Mouse (Mus musculus) liver, postnatal 0 days (tissue): Measurements from ENCODE around the gene Iqcn. TPM values are rescaled to one million over a fixed set of nuclear protein-coding genes. Genes with fewer than 3 reads are reported as not detected.
A peak's percentile ranks its signal among the peaks of the same experiment; 100 is the strongest.

ENCODE experiments used
- ATAC-seq: fragments of 200-750 bp; cut with Nextera tagmentation; 2 replicates; pipeline ENCODE4 v1.8.0; 2017; ENCODE audit warnings: mild to moderate bottlenecking, moderate library complexity
- DNase-seq: peaks from one replicate; pipeline ENCODE4 v3.0.0-alpha.2; 2016
- H3K27ac ChIP-seq: fragments of 300-500 bp; sonication (generic); 2 replicates; pipeline ENCODE4 v1.5.1; 2014; ENCODE audit warnings: antibody characterized with exemption, moderate library complexity, mild to moderate bottlenecking, low read depth
- H3K27me3 ChIP-seq: fragments of 300-500 bp; sonication (generic); 2 replicates; pipeline ENCODE4 v1.6.1; 2014; ENCODE audit warnings: low read length, control low read depth, mixed read lengths; ENCODE audit not compliant: insufficient read depth
- H3K36me3 ChIP-seq: fragments of 300-500 bp; sonication (generic); replicated peaks from 2 replicates; pipeline ENCODE4 v1.6.1; 2014; ENCODE audit warnings: mild to moderate bottlenecking, control low read depth, low read length, moderate library complexity, mixed read lengths; ENCODE audit not compliant: insufficient read depth
- H3K4me1 ChIP-seq: fragments of 300-500 bp; sonication (generic); 2 replicates; pipeline ENCODE4 v1.6.1; 2014; ENCODE audit warnings: antibody characterized with exemption, mild to moderate bottlenecking, control low read depth; ENCODE audit not compliant: insufficient read depth
- H3K4me2 ChIP-seq: fragments of 300-500 bp; sonication (generic); 2 replicates; pipeline ENCODE4 v1.6.1; 2014; ENCODE audit warnings: low read depth, mild to moderate bottlenecking, low read length, moderate library complexity, mixed read lengths
- H3K4me3 ChIP-seq: fragments of 300-500 bp; sonication (generic); 2 replicates; pipeline ENCODE4 v1.5.1; 2014; ENCODE audit warnings: low read depth, low read length
- H3K9ac ChIP-seq: fragments of 300-500 bp; sonication (generic); replicated peaks from 2 replicates; pipeline ENCODE4 v1.6.1; 2014; ENCODE audit warnings: mild to moderate bottlenecking, moderate library complexity
- H3K9me3 ChIP-seq: fragments of 300-500 bp; sonication (generic); 2 replicates; pipeline ENCODE4 v1.6.1; 2016; ENCODE audit warnings: mild to moderate bottlenecking, control low read depth, low read length, mixed read lengths
- CTCF ChIP-seq: sonication (generic); IDR thresholded peaks from 2 replicates; pipeline ENCODE4 v1.5.1; 2016; ENCODE audit warnings: antibody characterized with exemption, low read depth
- EP300 ChIP-seq: IDR thresholded peaks from 2 replicates; pipeline ENCODE4 v1.6.1; 2016; ENCODE audit warnings: antibody characterized with exemption, low read depth, mild to moderate bottlenecking
- WGBS: fragments of 180-500 bp; shearing (Covaris S2); extraction: QIAGEN DNeasy Blood & Tissue Kit; methylation state at CpG from one replicate; pipeline ENCODE4 v1.1.7; 2014; ENCODE audit not compliant: insufficient replicate concordance; 5-methylcytosine and 5-hydroxymethylcytosine counted together
- polyA plus RNA-seq: library from polyadenylated mRNA; unstranded; fragments of >200 nt; fragmentation: Nextera tagmentation; extraction: Ambion mirVana; gene quantifications from 2 replicates; pipeline ENCODE4 v1.2.1, GENCODE M21; 2015

Gene Iqcn
- polyA plus RNA-seq, 1 experiment from 2014 or later: not detected

DNA sequence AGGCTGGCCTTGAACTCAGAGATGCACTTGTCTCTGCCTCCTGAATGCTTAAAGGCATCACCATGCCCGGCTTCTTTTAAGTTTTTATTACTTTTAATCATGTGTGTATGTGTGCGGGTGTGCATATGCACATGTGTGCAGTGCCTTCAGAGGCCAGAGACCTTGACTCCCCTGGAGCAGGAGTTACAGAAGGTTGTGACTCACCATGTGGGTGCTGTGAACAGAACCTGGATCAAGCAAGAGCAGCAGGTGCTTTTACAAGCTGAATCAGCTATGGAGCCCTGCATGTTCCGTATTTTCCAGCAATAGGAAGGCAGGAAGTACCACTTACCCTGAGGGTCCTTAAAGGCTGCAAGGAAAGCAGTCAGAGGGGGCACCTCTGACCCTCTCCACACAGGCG, 12.0 kb upstream of the Iqcn start:
- H3K4me1 ChIP-seq: peaks cover 26% of the 10 kb centered on the region
- no peaks in the 10 kb centered on the region for H3K27me3 ChIP-seq
- H3K9ac ChIP-seq: no peak overlapping the region
- no peaks in the 10 kb centered on the region for H3K9me3 ChIP-seq
- DNase-seq (no peak), ATAC-seq (no peak)
- no peak overlapping the region for H3K27ac ChIP-seq
- no peaks in the 10 kb centered on the region for H3K36me3 ChIP-seq
- TF ChIP-seq CTCF (no peak), EP300 (no peak)
- no peak overlapping the region for H3K4me2 ChIP-seq
- 83% methylated on average over 4 of the region's 4 CpGs for WGBS
- no peak overlapping the region for H3K4me3 ChIP-seq

DNA sequence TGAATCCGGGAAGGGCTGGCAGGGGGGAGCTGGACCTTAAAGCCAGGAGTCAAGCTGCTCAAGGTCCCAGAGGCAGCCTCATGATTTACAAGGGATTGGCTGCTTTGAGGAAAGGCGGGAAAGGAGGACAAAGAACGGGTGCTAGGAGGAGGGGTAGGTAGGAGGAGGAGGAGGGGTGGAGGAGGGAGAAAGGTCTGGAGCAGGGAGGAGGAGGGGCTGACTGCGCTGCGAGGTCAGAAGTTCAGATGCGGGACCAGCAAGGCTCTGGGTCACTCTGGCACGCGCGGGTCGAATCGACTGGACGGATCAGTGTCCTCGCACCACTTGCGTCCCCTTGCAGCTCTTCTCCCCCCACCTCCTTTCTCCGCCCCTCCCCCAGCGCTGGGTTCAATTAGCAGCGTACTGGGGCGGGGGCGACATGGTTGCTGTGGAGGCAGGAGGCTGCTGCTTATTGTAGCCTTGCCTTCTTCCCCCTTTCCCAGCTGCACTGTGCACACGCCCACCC, 11.5 kb upstream of the Iqcn start:
- H3K9me3 ChIP-seq: no peaks in the 10 kb centered on the region
- peak overlapping the region; percentile 28; the same call in 1 of the 2 replicates for H3K4me2 ChIP-seq
- no peak for DNase-seq
- H3K36me3 ChIP-seq: no peaks in the 10 kb centered on the region
- no peaks in the 10 kb centered on the region for H3K27me3 ChIP-seq
- ATAC-seq: no peak
- no peak for TF ChIP-seq EP300
- TF ChIP-seq CTCF: no peak
- peaks cover 31% of the 10 kb centered on the region for H3K4me1 ChIP-seq
- H3K27ac ChIP-seq: no peak overlapping the region
- 16% methylated on average over 20 of the region's 20 CpGs for WGBS
- no peak overlapping the region for H3K9ac ChIP-seq
- no peak overlapping the region for H3K4me3 ChIP-seq

DNA sequence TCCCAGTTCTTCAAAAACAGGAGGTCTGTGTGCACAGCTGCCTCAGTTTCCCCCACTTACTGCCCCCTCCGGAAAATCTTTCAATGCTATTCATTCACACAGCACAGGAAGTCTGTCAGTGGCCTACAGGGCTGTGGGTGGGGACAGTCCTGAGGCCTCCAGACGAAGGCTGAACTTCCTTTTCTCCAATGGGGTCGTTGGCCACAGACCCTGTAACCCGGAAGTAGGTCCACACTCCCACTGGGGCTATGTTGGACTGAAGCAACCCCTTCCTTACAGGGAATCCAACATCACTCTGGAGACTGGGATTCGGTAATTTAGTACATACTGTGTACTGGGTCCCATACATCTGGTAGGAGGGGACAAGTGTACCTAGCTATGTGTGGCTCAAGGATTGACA, 9.6 kb upstream of the Iqcn start:
- WGBS: 30% methylated on average over 5 of the region's 5 CpGs

DNA sequence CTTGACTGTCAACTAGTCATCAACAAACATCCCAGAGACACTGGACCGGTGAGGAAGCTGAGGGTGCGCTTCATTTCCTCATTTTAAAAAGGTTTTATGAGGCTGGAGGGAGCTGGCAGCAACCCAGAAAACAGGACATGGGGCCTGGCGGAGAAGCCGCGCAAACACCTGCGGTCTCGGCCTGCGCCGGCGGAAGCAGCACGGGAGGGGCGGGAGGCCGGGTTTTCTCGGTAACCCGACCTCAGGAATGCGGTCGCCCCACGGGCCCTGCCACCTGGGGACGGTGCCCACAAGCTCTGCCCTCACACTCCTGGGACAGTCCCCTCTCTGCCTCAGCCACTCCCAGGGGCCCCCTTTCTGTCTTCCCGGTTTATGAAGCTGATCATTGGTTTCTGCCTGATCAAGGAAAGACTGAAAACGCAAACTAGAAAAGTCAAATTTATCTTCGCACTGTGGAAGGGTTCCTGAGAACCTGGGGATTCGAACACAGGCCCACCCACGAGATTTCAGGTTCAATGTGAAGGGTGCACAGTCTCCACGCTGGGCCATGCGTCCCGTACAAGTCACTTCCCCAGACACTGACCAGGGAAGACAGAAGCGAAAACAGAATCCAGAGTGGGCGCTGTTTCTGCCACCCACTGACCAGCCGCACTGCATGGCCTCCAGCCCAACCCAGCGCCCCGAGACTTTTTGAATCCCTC, 7.8 kb upstream of the Iqcn start:
- H3K27ac ChIP-seq: peak overlapping the region; percentile 99
- TF ChIP-seq EP300: peak; percentile 33; the same call in 1 of the 2 replicates
- TF ChIP-seq CTCF: 0 out of 2 replicates have a peak, but pooled peaks have one; percentile 5
- peaks cover 45% of the 10 kb centered on the region for H3K4me1 ChIP-seq
- H3K9ac ChIP-seq: peak overlapping the region; percentile 57
- WGBS: 15% methylated on average over 32 of the region's 32 CpGs
- H3K4me3 ChIP-seq: peak overlapping the region; percentile 5; the same call in 1 of the 2 replicates
- peak overlapping the region; percentile 65 for H3K4me2 ChIP-seq
- DNase-seq (peak; percentile 78), ATAC-seq (no peak)
- no peaks in the 10 kb centered on the region for H3K36me3 ChIP-seq
- H3K9me3 ChIP-seq: no peaks in the 10 kb centered on the region
- H3K27me3 ChIP-seq: no peaks in the 10 kb centered on the region

More for the DNA sequence above, 9.6 kb upstream of the Iqcn start:
- ATAC-seq: no peak
- Histone ChIP-seq H3K4me2 (no peak overlapping the region), H3K36me3 (no peaks in the 10 kb centered on the region), H3K4me1 (peaks cover 45% of the 10 kb centered on the region), H3K9me3 (no peaks in the 10 kb centered on the region), H3K27me3 (no peaks in the 10 kb centered on the region), H3K9ac (no peak overlapping the region), H3K27ac (no peak overlapping the region), H3K4me3 (no peak overlapping the region)
- TF ChIP-seq EP300: no peak
- TF ChIP-seq CTCF: no peak
- DNase-seq: no peak

DNA sequence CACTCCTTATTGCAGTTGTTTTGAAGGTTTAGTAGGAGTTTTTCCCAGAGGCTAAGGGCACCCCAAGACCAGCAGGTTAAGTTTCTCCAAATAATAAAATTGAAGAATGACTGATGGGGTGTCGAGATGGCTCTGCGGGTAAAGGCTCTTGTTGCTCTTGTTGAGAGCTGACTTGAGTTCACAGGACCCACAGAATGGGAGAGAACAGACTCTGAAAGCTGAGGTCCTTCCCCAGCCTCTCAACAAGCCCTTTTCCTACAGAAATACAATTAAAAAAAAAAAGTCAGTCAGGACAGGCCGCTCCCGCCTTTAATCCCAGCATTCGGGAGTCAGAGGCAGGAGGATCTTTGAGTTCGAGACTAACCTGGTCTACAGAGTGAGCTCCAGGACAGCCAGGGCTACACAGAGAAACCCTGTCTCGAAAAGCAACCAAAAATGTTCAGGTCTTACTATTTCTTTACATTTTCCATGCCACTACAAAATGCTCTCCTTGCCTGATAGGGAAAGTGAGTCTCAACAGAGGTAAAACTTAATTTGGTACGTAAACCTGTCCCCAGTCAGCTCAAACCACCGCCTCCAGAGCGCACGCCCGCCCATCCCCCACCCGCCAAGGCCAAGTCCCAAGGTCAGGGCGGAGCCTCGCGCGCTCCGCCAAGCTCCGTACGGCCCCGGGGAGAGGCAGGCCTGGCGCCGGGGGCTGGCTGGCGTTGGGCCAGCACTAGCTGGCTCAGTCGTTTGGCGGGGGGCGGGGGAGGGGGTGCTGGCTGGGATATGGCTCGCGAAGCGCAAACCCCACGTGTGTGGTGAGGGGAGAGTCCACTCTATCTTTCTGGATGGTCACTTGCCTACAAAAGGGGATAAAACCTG, 7.0 kb upstream of the Iqcn start:
- Histone ChIP-seq H3K27me3 (no peaks in the 10 kb centered on the region), H3K4me2 (peak overlapping the region; percentile 65), H3K4me1 (peaks cover 52% of the 10 kb centered on the region), H3K27ac (peak overlapping the region; percentile 99), H3K4me3 (peak overlapping the region; percentile 22), H3K36me3 (no peaks in the 10 kb centered on the region), H3K9me3 (no peaks in the 10 kb centered on the region), H3K9ac (peak overlapping the region; percentile 16)
- DNase-seq: peak; percentile 90
- TF ChIP-seq EP300 (peak; percentile 38; the same call in 1 of the 2 replicates), CTCF (no peak)
- peak; percentile 9; the same call in 1 of the 2 replicates for ATAC-seq
- 3% methylated on average over 31 of the region's 31 CpGs for WGBS

DNA sequence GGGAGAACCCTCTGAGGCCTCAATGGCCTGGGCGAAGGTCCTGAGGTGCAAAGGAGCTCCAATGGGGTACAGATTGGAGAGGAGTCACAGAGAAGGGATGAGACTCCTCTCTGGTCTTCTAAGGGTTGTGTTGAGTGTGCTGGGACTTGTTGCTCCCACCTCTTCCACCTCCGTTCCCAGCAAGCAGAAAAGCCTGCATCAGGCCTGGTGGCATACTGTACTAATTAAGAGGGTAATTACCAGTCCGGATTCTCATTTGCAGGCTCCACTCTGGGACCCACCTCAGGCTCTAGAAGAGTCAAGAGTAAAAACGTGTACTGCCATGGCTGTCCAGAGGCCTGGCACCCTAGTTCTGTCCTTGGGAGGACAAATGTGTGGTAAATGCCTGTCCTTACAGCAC, 6.3 kb upstream of the Iqcn start:
- no peaks in the 10 kb centered on the region for H3K27me3 ChIP-seq
- DNase-seq (no peak), ATAC-seq (no peak)
- peaks cover 54% of the 10 kb centered on the region for H3K4me1 ChIP-seq
- H3K9ac ChIP-seq: peak overlapping the region; percentile 16; the same call in 1 of the 2 replicates
- peak overlapping the region; percentile 22; the same call in 1 of the 2 replicates for H3K4me3 ChIP-seq
- no peaks in the 10 kb centered on the region for H3K9me3 ChIP-seq
- TF ChIP-seq CTCF (no peak), EP300 (no peak)
- H3K27ac ChIP-seq: peak overlapping the region; percentile 99
- WGBS: 51% methylated on average over 4 of the region's 4 CpGs
- H3K4me2 ChIP-seq: peak overlapping the region; percentile 65
- no peaks in the 10 kb centered on the region for H3K36me3 ChIP-seq
